Mouse (Mus musculus): ENCODE data around the gene 2310061I04Rik. TPM values are rescaled to one million over a fixed set of nuclear protein-coding genes. Genes with fewer than 3 reads are reported as not detected.

2310061I04Rik gene
- total and polyA plus RNA-seq, 2 experiments from 2014 or later = 31.6 to 66.3 TPM

DNA sequence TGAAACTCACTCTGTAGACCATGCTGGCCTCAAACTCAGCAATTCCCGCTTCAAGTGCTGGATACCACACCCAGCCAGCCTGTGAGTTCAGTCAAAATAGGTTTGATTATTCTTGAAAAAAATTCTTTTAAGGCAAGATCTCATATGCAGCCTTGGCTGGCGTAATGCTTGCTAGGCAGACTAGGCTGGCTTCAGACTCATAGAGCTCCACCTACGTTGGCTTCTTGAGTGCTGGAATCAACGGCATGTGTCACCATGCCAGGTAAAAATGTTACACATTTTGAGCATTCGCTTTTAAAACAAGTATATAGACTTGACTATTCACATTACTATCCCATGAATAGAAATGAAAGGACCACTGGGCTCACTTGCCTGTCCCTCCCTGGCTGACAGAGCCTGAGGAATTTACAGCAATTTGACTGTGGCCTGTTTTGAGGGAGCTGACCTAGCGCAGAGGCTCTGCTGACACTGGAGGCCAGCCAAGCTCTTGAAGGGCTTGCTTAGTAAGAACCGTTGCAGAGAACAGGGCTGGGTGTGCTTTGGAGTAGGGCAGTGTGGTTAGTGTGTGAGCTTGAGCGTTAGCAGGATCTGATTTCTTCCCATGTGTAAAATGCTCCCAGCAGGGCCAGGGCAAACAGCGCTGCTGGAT, 6.2 kb upstream of the 2310061I04Rik start:
- 89% methylated on average over 9 of the region's 9 CpGs for WGBS
- Histone ChIP-seq H3K36me3 (ENCODE audit: insufficient read depth) (peaks cover 75% of the 10 kb centered on the region), H3K4me3 (ENCODE audit: low read depth, low read length) (no peak overlapping the region), H3K4me2 (ENCODE audit: low read depth) (no peak overlapping the region), H3K9ac (no peak overlapping the region), H3K27ac (ENCODE audit: low read depth, low read length) (no peak overlapping the region), H3K27me3 (ENCODE audit: insufficient read depth, low read length) (no peaks in the 10 kb centered on the region), H3K4me1 (ENCODE audit: insufficient read depth) (peaks cover 6% of the 10 kb centered on the region), H3K9me3 (ENCODE audit: low read length) (no peaks in the 10 kb centered on the region)
- DNase-seq (no peak), ATAC-seq (no peak)
- TF ChIP-seq CTCF (IDR thresholded peaks at IDR 0.05; ENCODE audit: low read depth) = no peak

- no peak for DNase-seq
- no peak overlapping the region for H3K4me2 ChIP-seq (ENCODE audit: low read depth)
- H3K9me3 ChIP-seq (ENCODE audit: low read length) = no peaks in the 10 kb centered on the region
- no peak for TF ChIP-seq CTCF (IDR thresholded peaks at IDR 0.05; ENCODE audit: low read depth)
- H3K4me1 ChIP-seq (ENCODE audit: insufficient read depth) = peaks cover 7% of the 10 kb centered on the region
- WGBS = 90% methylated on average over 3 of the region's 3 CpGs
- no peak overlapping the region for H3K9ac ChIP-seq
- no peak for ATAC-seq
- H3K36me3 ChIP-seq (ENCODE audit: insufficient read depth) = peaks cover 65% of the 10 kb centered on the region
- H3K27ac ChIP-seq (ENCODE audit: low read depth, low read length) = no peak overlapping the region
- no peak overlapping the region for H3K4me3 ChIP-seq (ENCODE audit: low read depth, low read length)
- H3K27me3 ChIP-seq (ENCODE audit: insufficient read depth, low read length) = no peaks in the 10 kb centered on the region
Measured at GRCm38 (mm10) chr17:35900636-35901035, 3.4 kb upstream of the 2310061I04Rik start.

DNA sequence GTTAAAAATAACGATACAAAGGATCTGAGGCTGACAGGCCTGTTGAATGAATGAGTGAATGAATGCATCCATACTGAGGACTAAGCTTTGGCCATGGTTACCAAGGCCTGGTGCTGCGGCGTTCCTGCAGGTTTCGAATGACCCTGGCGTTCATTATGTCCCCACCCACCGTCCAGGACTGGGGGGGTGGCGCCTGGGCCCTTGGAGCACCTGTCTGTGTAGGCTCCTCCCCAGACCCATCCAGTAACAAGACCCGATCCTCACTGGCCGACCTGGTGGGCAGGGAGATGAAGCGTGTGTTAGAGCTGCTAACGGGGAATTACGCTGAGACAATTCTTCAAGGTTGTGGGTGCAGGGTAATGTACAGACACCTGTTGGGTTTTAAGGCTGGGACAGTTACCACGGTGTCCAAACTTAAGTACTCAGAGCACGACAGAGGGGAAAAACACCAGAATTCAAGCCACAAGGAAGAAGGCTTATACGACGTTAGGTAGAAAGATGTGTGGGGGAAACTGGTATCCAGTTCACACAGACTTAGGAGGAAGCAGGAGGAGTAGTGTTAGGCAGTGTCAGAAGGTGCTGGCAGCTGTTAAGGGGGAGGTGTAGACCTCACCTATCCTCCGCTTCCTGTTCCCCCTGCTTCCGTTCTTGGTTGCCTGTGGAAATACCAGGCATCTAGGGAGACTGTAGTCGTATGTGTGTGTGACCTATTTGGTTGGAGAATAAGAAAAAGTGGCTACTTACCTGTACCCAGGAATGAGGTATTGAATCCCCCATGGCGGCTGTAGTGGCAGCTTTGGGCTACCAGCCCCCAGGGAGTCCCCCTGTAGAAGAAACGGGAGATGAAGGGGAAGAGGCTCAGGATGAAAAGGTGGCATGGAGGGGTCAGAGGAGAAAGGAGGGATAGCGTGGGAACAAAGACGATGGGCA, 678 bp upstream of the 2310061I04Rik start:
- Histone ChIP-seq H3K36me3 (ENCODE audit: insufficient read depth) (peaks cover 63% of the 10 kb centered on the region), H3K9me3 (ENCODE audit: low read length) (no peaks in the 10 kb centered on the region), H3K4me1 (ENCODE audit: insufficient read depth) (peaks cover 9% of the 10 kb centered on the region), H3K9ac (peak overlapping the region; percentile 79), H3K4me3 (ENCODE audit: low read depth, low read length) (peak overlapping the region; percentile 76; the same call in 1 of the 2 replicates), H3K4me2 (ENCODE audit: low read depth) (peak overlapping the region; percentile 97), H3K27me3 (ENCODE audit: insufficient read depth, low read length) (no peaks in the 10 kb centered on the region), H3K27ac (ENCODE audit: low read depth, low read length) (peak overlapping the region; percentile 91; the same call in 1 of the 2 replicates)
- WGBS = 43% methylated on average over 23 of the region's 23 CpGs
- no peak for TF ChIP-seq CTCF (IDR thresholded peaks at IDR 0.05; ENCODE audit: low read depth)
- ATAC-seq = peak; percentile 10; the same call in 1 of the 2 replicates
- no peak for DNase-seq

DNA sequence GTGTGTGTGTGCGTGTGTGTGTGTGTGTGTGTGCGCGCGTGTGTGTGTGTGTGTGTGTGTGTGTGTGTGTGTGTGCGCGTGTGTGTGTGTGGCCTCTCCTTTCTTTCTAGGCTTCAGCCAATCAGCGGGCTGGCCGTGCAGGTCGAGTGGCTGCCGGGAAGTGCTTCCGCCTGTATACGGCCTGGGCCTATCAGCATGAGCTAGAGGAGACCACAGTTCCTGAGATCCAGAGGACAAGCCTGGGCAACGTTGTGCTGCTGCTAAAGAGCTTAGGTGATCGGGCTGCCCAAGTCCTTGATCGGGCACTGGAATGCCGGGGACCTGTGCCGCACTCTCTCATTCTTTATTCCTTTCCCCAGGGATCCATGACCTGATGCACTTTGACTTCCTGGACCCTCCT, 9.5 kb downstream of the 2310061I04Rik start:
- Histone ChIP-seq H3K4me1 (ENCODE audit: insufficient read depth) (no peaks in the 10 kb centered on the region), H3K9ac (no peak overlapping the region), H3K9me3 (ENCODE audit: low read length) (no peaks in the 10 kb centered on the region), H3K27ac (ENCODE audit: low read depth, low read length) (no peak overlapping the region), H3K36me3 (ENCODE audit: insufficient read depth) (peaks cover 93% of the 10 kb centered on the region), H3K27me3 (ENCODE audit: insufficient read depth, low read length) (no peaks in the 10 kb centered on the region), H3K4me3 (ENCODE audit: low read depth, low read length) (no peak overlapping the region), H3K4me2 (ENCODE audit: low read depth) (no peak overlapping the region)
- WGBS = 88% methylated on average over 13 of the region's 17 CpGs
- no peak for ATAC-seq
- TF ChIP-seq CTCF (IDR thresholded peaks at IDR 0.05; ENCODE audit: low read depth) = no peak
- DNase-seq = no peak

GRCm38 (mm10) chr17:35883777-35884176, 13.5 kb downstream of the 2310061I04Rik start:
- no peak overlapping the region for H3K9ac ChIP-seq
- WGBS = 95% methylated on average over 14 of the region's 14 CpGs
- no peak overlapping the region for H3K4me2 ChIP-seq (ENCODE audit: low read depth)
- ATAC-seq (no peak), DNase-seq (no peak)
- no peak for TF ChIP-seq CTCF (IDR thresholded peaks at IDR 0.05; ENCODE audit: low read depth)
- H3K4me1 ChIP-seq (ENCODE audit: insufficient read depth) = peaks cover 10% of the 10 kb centered on the region
- H3K9me3 ChIP-seq (ENCODE audit: low read length) = no peaks in the 10 kb centered on the region
- H3K27me3 ChIP-seq (ENCODE audit: insufficient read depth, low read length) = no peaks in the 10 kb centered on the region
- H3K4me3 ChIP-seq (ENCODE audit: low read depth, low read length) = no peak overlapping the region
- H3K36me3 ChIP-seq (ENCODE audit: insufficient read depth) = peaks cover 71% of the 10 kb centered on the region
- no peak overlapping the region for H3K27ac ChIP-seq (ENCODE audit: low read depth, low read length)

- Histone ChIP-seq H3K9ac (no peak overlapping the region), H3K27ac (ENCODE audit: low read depth, low read length) (no peak overlapping the region), H3K36me3 (ENCODE audit: insufficient read depth) (peaks cover 62% of the 10 kb centered on the region), H3K9me3 (ENCODE audit: low read length) (no peaks in the 10 kb centered on the region), H3K4me1 (ENCODE audit: insufficient read depth) (peaks cover 10% of the 10 kb centered on the region), H3K4me2 (ENCODE audit: low read depth) (no peak overlapping the region), H3K27me3 (ENCODE audit: insufficient read depth, low read length) (no peaks in the 10 kb centered on the region), H3K4me3 (ENCODE audit: low read depth, low read length) (no peak overlapping the region)
- no peak for TF ChIP-seq CTCF (IDR thresholded peaks at IDR 0.05; ENCODE audit: low read depth)
- no peak for ATAC-seq
- WGBS = 97% methylated on average over 17 of the region's 17 CpGs
- no peak for DNase-seq
Measured at GRCm38 (mm10) chr17:35882924-35883323, 14.3 kb downstream of the 2310061I04Rik start.
